Mouse (Mus musculus) neural tube, embryonic 10.5 days (tissue): ENCODE results near the gene 4931406P16Rik.
A peak's percentile ranks its signal among the peaks of the same experiment; 100 is the strongest.
"Not testable (repeated sequence)": the region's sequence is repeated elsewhere in the genome, so short reads cannot be mapped to it uniquely, and the experiment has no call there.

Experiments
- DNase-seq: peaks from one replicate; pipeline ENCODE4 v3.0.0-alpha.2; 2017; ENCODE audit warnings: low spot score; ENCODE audit errors: extremely low spot score

4931406P16Rik gene

DNA sequence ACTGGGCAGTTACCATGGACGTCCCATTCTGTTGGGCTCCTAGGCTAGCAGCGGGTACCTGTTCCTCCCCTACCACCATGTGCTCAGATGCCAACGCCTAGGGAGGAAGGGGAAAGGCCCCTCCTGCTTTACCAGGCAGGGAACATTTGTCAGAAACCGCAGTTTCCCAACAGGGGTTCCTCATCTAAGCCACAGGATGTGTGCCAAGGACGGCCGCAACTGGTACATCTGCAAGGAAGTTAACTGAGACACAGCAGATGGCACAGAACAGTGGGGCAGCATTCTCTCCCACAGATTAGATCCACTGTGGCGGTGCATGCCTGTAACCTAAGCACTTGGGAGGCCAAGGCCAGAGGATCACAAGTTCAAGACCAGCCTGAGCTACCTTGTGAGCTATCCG is 98.7 kb downstream of the 4931406P16Rik start:
- no peak for DNase-seq

- no peak for DNase-seq
Measured at GRCm38 (mm10) chr7:34213281-34213680, 100.1 kb downstream of the 4931406P16Rik start.

- no peak for DNase-seq
Measured at GRCm38 (mm10) chr7:34208027-34208745, 105.2 kb downstream of the 4931406P16Rik start.

GRCm38 (mm10) chr7:34206331-34206730 is 107.0 kb downstream of the 4931406P16Rik start:
- no peak for DNase-seq

- not testable (repeated sequence) for DNase-seq
Measured at GRCm38 (mm10) chr7:34202147-34202546, 111.2 kb downstream of the 4931406P16Rik start.

- no peak for DNase-seq
Measured at GRCm38 (mm10) chr7:34200829-34201228, 112.5 kb downstream of the 4931406P16Rik start.

DNA sequence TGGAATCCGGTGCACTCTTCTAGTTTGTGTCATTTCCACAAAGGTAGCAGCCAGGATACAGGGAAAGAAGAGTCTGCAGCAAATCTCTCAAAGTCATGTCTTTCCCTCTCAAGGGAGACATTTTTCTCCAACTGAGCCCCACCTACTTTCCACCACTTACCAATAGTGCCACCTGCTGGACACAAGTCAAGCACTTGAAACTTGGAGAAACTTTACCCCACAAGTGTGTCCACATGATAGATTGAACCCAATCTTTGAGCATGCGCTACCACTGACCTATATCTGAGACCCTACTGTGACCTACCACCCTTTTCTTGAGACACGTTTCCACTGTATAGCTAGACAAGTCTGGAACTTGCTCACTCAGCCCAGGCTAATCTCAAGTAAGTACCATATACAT is 115.0 kb downstream of the 4931406P16Rik start:
- no peak for DNase-seq

DNA sequence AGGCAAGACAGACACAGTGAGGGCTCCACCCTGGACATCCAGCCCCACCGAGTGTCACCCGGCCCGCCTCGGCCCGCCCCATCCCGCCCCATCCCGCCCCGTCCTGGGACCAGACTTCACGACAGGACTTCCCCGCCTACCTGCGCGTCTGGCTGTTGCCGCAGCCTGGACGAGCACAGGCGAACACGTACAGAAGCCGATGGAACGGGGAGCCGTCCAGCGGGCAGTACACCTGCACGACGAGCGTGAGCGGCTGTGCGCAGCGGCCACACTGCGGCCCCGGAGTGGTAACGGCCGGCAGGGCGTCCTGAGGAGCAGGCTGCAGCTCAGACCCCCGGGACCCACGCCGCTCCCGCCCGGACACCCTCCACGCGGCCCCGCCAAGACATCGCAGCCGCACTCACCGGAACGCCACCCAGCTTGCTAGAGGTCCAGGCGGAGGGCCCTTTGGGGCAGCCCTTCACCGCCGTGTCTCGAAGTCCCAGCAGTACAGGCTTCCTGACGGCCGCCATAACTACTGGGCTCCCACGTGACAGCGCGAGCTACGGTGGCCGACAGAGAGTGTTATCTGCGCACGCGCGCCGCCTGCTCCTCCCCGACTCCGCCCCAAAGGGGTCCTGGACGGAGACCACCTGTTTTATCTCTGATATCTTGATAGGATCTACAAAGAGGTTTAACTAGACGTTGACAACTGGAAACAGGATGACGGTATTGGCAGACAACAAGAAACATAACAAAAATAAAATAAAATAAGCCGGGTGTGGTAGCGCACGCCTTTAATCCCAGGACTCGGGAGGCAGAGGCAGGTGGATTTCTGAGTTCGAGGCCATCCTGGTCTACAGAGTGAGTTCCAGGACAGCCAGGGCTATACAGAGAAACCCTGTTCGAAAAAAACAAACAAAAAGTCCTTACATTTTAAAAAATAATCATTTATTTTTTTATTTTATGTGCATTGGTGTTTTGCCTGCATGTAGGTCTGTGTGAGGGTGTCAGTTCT is 116.9 kb downstream of the 4931406P16Rik start, which contains the start of gene Pdcd2l:
Gene Pdcd2l, minus strand, starts transcription at position 530 of the 997 bp plus-strand sequence.
- peak; percentile 98 for DNase-seq

DNA sequence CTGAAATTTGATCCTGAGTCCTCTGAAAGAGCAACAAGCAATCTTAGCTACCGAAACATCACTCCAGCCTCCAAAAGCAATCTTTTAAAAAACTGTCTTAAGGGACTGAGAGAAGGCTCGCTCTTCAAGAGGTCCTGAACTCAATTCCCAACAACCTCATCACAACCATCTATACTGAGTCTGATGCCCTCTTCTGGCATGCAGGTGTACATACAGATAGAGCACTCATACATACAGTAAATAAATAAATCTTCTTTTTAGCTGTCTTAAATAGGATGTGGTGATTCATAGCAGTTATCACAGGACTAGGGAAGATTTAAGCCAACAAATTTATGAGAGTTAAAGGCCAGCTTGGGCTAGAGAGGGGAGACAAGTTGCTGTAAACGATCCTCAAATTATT is 117.7 kb downstream of the 4931406P16Rik start:
- no peak for DNase-seq

GRCm38 (mm10) chr7:34192825-34193224 is 120.5 kb downstream of the 4931406P16Rik start:
- no peak for DNase-seq

DNA sequence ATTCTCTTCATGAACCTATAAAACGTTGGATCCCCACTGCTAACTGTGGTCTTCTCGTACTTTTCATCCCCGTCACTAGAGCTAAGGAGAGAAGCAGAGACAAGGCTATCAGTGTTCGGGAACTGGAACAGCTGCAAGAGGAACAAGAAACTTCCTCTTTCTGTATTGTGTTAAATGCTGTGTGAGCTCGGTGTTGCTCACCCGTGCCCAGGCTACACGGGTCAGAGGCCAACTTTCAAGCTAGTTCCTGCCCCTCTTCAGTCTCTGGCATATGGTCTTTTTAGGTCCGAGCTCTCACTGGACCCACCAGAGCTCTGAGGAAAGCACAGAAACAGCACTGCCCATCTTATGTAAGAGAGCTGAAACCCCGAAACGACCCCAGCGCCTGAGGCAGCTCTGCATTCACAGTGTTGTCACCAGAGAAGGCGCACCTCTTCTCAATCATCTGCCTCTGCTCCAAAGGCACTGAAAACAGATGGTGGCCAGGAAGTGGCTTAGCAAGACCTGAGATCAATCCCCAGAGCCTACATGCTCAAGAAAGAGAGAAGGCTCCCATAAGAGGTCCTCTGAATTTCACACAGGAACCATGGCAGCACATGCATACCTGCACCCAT is 123.9 kb downstream of the 4931406P16Rik start:
- no peak for DNase-seq
